Mouse (Mus musculus) lung, postnatal 0 days (tissue): Measurements from ENCODE around the gene Kcnd3. TPM values are rescaled to one million over a fixed set of nuclear protein-coding genes. Genes with fewer than 3 reads are reported as not detected.

Experiments
- ATAC-seq: fragments of 200-750 bp; cut with Nextera tagmentation; 2 replicates; pipeline ENCODE4 v1.8.0; 2017; ENCODE audit warnings: moderate library complexity
- DNase-seq: peaks from one replicate; pipeline ENCODE4 v3.0.0-alpha.2; 2016; ENCODE audit warnings: low spot score
- H3K27ac ChIP-seq: fragments of 300-500 bp; sonication (generic); 2 replicates; pipeline ENCODE4 v1.5.1; 2014; ENCODE audit warnings: antibody characterized with exemption, mild to moderate bottlenecking, low read length, mixed read lengths
- H3K27me3 ChIP-seq: fragments of 300-500 bp; sonication (generic); replicated peaks from 2 replicates; pipeline ENCODE4 v1.6.1; 2014; ENCODE audit warnings: low read length, mixed read lengths; ENCODE audit not compliant: insufficient read depth
- H3K36me3 ChIP-seq: fragments of 300-500 bp; sonication (generic); 2 replicates; pipeline ENCODE4 v1.6.1; 2014; ENCODE audit warnings: low read length, mixed read lengths; ENCODE audit not compliant: insufficient read depth
- H3K4me1 ChIP-seq: fragments of 300-500 bp; sonication (generic); 2 replicates; pipeline ENCODE4 v1.6.1; 2014; ENCODE audit warnings: antibody characterized with exemption, low read depth, low read length, mixed read lengths; ENCODE audit not compliant: insufficient read depth
- H3K4me2 ChIP-seq: fragments of 300-500 bp; sonication (generic); replicated peaks from 2 replicates; pipeline ENCODE4 v1.6.1; 2014; ENCODE audit warnings: low read depth, mild to moderate bottlenecking, low read length, moderate library complexity, mixed read lengths
- H3K4me3 ChIP-seq: fragments of 300-500 bp; sonication (generic); 2 replicates; pipeline ENCODE4 v1.5.1; 2014; ENCODE audit warnings: low read depth, low read length
- H3K9ac ChIP-seq: fragments of 300-500 bp; sonication (generic); replicated peaks from 2 replicates; pipeline ENCODE4 v1.6.1; 2014; ENCODE audit warnings: low read depth, mild to moderate bottlenecking
- H3K9me3 ChIP-seq: fragments of 300-500 bp; sonication (generic); 2 replicates; pipeline ENCODE4 v1.6.1; 2016; ENCODE audit warnings: low read length, mixed read lengths
- CTCF ChIP-seq: IDR thresholded peaks from 2 replicates; pipeline ENCODE4 v1.5.1; 2016; ENCODE audit warnings: antibody characterized with exemption, mild to moderate bottlenecking
- EP300 ChIP-seq: IDR thresholded peaks from 2 replicates; pipeline ENCODE4 v1.6.1; 2016; ENCODE audit warnings: antibody characterized with exemption, mild to moderate bottlenecking, control low read depth
- WGBS: fragments of 180-500 bp; shearing (Covaris S2); extraction: QIAGEN DNeasy Blood & Tissue Kit; methylation state at CpG from one replicate; pipeline ENCODE4 v1.1.7; 2014; 5-methylcytosine and 5-hydroxymethylcytosine counted together
- polyA plus RNA-seq: library from polyadenylated mRNA; unstranded; fragments of >200 nt; fragmentation: Nextera tagmentation; extraction: Ambion mirVana; gene quantifications from 2 replicates; pipeline ENCODE4 v1.2.1, GENCODE M21; 2015

The Kcnd3 gene
- polyA plus RNA-seq, 1 experiment from 2014 or later = 0.13 TPM

DNA sequence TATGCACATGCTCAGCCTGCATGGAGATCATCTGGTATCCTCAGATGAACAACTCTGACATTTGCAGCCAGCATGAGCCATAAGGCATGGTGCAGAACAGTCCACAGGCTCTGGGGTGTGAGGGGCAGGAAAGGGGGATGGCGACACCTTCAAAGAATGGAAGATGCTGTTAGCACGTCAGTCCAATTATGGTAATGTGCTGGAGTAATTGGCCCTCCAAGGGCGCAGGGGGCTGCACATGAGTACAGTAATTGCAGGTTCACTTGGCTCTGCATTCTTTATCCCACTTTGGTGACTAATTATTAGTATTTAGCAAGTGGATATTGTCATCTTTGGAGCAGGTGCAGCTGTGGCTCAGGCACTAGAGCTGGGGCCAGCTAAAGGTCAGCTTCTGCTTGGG, 43.9 kb upstream of the Kcnd3 start:
- H3K27me3 ChIP-seq = no peaks in the 10 kb centered on the region
- H3K27ac ChIP-seq = no peak overlapping the region
- ATAC-seq (no peak), DNase-seq (no peak)
- no peaks in the 10 kb centered on the region for H3K36me3 ChIP-seq
- no peak overlapping the region for H3K4me2 ChIP-seq
- no peak for TF ChIP-seq EP300
- no peak for TF ChIP-seq CTCF
- H3K4me1 ChIP-seq = no peaks in the 10 kb centered on the region; the same call in 1 of the 2 replicates
- no peak overlapping the region for H3K4me3 ChIP-seq
- no peak overlapping the region for H3K9ac ChIP-seq
- no peaks in the 10 kb centered on the region for H3K9me3 ChIP-seq
- WGBS = 77% methylated on average over 3 of the region's 3 CpGs

DNA sequence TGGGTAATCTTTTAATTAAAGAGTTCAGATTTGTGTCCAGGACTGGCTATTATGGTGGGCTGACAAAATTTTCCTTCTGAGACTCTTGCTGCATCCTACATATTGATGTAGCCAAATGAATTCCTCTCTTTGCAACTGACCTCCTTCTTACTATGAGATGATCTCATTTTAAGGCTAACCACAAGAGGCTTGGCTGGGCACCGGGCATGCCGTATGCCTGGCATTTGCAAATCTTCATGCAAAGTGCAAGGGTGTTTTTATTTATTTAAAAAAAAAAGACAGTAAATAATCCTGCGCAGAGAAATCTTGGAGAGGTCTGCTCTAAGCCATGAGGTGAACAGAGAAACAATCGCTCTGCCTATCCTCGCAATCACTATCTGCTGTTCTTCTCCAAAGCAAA, 41.3 kb upstream of the Kcnd3 start:
- Histone ChIP-seq H3K36me3 (no peaks in the 10 kb centered on the region), H3K9me3 (no peaks in the 10 kb centered on the region), H3K9ac (no peak overlapping the region), H3K4me1 (no peaks in the 10 kb centered on the region), H3K4me2 (no peak overlapping the region), H3K27me3 (no peaks in the 10 kb centered on the region), H3K27ac (no peak overlapping the region), H3K4me3 (no peak overlapping the region)
- DNase-seq (no peak), ATAC-seq (no peak)
- WGBS = 90% methylated on average over 5 of the region's 5 CpGs
- TF ChIP-seq EP300 = no peak
- no peak for TF ChIP-seq CTCF

DNA sequence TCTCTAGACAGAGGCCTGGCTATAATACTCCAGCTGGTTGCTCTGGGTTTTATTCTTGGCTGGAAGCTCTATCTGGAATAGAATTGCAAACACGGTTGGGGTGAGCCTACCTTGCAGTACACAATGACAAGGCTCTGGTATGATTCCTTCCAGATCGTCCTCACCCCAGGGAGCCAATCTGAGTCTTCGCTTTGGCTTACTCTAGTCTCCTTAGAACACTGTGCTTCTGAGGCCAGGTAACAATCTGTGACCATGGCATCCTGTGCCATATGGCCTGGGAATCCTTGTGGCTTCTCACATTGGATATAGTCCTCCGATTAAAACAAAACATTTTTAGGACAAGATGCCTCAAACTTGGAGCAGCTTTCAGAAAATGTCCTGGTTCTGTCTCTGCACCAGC, 40.4 kb upstream of the Kcnd3 start:
- TF ChIP-seq EP300 (no peak), CTCF (no peak)
- Histone ChIP-seq H3K4me3 (no peak overlapping the region), H3K4me1 (no peaks in the 10 kb centered on the region), H3K4me2 (no peak overlapping the region), H3K9me3 (no peaks in the 10 kb centered on the region), H3K27me3 (no peaks in the 10 kb centered on the region), H3K27ac (no peak overlapping the region), H3K36me3 (no peaks in the 10 kb centered on the region), H3K9ac (no peak overlapping the region)
- ATAC-seq (no peak), DNase-seq (no peak)
- 80% methylated on average over 4 of the region's 4 CpGs for WGBS

- no peaks in the 10 kb centered on the region for H3K27me3 ChIP-seq
- no peak overlapping the region for H3K4me3 ChIP-seq
- no peak overlapping the region for H3K27ac ChIP-seq
- no peaks in the 10 kb centered on the region for H3K36me3 ChIP-seq
- no peak overlapping the region for H3K9ac ChIP-seq
- DNase-seq = no peak
- WGBS = 65% methylated on average over 2 of the region's 2 CpGs
- H3K9me3 ChIP-seq = no peaks in the 10 kb centered on the region
- no peak for TF ChIP-seq CTCF
- TF ChIP-seq EP300 = no peak
- no peak overlapping the region for H3K4me2 ChIP-seq
- H3K4me1 ChIP-seq = no peaks in the 10 kb centered on the region
- ATAC-seq = no peak
Measured at GRCm38 (mm10) chr3:105412229-105412628, 39.9 kb upstream of the Kcnd3 start.

DNA sequence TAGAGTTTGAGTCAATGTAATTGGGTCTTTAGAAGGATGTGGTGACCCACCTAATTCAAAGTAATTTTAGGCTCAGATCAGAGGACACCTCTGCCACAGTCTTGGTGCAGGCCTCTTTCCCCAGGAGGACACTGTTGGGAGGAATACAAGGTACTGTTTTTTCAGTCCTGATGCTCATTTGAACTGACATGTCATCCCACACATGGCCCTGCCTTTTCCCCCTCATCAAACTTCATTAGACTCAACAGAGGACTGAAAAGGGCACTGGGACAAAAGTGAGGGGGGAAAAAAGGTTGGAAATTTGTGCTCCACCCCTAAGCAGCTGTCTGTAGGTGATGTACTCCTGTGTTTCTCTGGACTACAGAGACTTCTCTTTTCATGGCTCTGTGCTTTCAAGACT, 39.4 kb upstream of the Kcnd3 start:
- H3K27ac ChIP-seq = no peak overlapping the region
- ATAC-seq (no peak), DNase-seq (no peak)
- H3K27me3 ChIP-seq = no peaks in the 10 kb centered on the region
- TF ChIP-seq CTCF = no peak
- H3K4me3 ChIP-seq = no peak overlapping the region
- no peaks in the 10 kb centered on the region for H3K36me3 ChIP-seq
- H3K9me3 ChIP-seq = no peaks in the 10 kb centered on the region
- H3K4me1 ChIP-seq = no peaks in the 10 kb centered on the region
- no peak overlapping the region for H3K4me2 ChIP-seq
- H3K9ac ChIP-seq = no peak overlapping the region

- no peak for TF ChIP-seq CTCF
- no peak for TF ChIP-seq EP300
- H3K9me3 ChIP-seq = no peaks in the 10 kb centered on the region
- ATAC-seq (no peak), DNase-seq (no peak)
- no peaks in the 10 kb centered on the region for H3K36me3 ChIP-seq
- H3K27me3 ChIP-seq = no peaks in the 10 kb centered on the region
- WGBS = 89% methylated on average over 1 of the region's 1 CpGs
- no peaks in the 10 kb centered on the region for H3K4me1 ChIP-seq
- H3K27ac ChIP-seq = no peak overlapping the region
- H3K4me2 ChIP-seq = no peak overlapping the region
- H3K4me3 ChIP-seq = no peak overlapping the region
- H3K9ac ChIP-seq = no peak overlapping the region
Measured at GRCm38 (mm10) chr3:105418441-105418840, 33.7 kb upstream of the Kcnd3 start.

DNA sequence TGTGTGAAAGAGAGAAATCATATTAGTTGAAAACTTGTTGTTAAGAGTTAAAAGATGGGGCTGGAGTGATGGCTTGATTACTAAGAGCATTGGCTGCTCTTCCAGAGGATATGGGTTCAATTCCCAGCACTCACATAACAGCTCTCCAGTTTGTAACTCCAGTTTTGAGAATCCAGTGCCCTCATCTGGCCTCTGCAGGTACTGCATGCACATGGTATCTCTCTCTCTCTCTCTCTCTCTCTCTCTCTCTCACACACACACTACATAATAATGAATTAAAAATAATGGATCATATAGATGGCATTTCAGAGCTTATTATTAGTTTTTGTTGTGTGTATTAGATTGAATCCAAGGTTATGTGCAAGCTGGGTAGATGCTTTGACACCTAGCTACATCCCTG, 29.7 kb upstream of the Kcnd3 start:
- Histone ChIP-seq H3K4me1 (no peaks in the 10 kb centered on the region), H3K27me3 (no peaks in the 10 kb centered on the region), H3K27ac (no peak overlapping the region), H3K4me2 (no peak overlapping the region), H3K9me3 (no peaks in the 10 kb centered on the region), H3K36me3 (no peaks in the 10 kb centered on the region), H3K4me3 (no peak overlapping the region), H3K9ac (no peak overlapping the region)
- DNase-seq = no peak
- no peak for ATAC-seq
- TF ChIP-seq EP300 (no peak), CTCF (peak; percentile 21; the same call in 1 of the 2 replicates)
